Comparison of ENCODE assay signal across 9 mouse cellular contexts in genomic region chr3:107754632-107755031, GRCm38 (mm10). TPM values are rescaled to one million over a fixed set of nuclear protein-coding genes. Genes with fewer than 3 reads are reported as not detected.
A peak's percentile ranks its signal among the peaks of the same experiment; 100 is the strongest.
DNase-seq lines count a peak whose midpoint lies in the region; ATAC-seq lines count a peak whose summit lies in the region.
"Had no signal": no experiment of that assay in that cellular context is flagged by ENCODE, and none has a peak within 500 bp of the region (broad histone marks: within the 10 kb centered on the region; RNA-seq: fewer than 3 reads in every experiment).

No protein-coding gene starts in this region.

- no peaks in the 10 kb centered on the region for H3K9me3 ChIP-seq in hindbrain, embryonic 14.5 days (ENCODE audit: control insufficient read depth, low read length)
- no peaks in the 10 kb centered on the region for H3K9me3 ChIP-seq in hindbrain, embryonic 13.5 days
- H3K9me3 ChIP-seq: lung, embryonic 15.5 days had no signal

- H3K36me3 ChIP-seq in hindbrain, embryonic 14.5 days (replicated peaks; ENCODE audit: control insufficient read depth, insufficient read depth) = no peaks in the 10 kb centered on the region; the same call in 1 of the 2 replicates
- H3K36me3 ChIP-seq in hindbrain, embryonic 13.5 days = no peaks in the 10 kb centered on the region; the same call in none of the 2 replicates

- peaks cover 18% of the 10 kb centered on the region for H3K4me1 ChIP-seq in hindbrain, embryonic 14.5 days (replicated peaks; ENCODE audit: control insufficient read depth, insufficient read depth, low read length)
- H3K4me1 ChIP-seq in hindbrain, embryonic 13.5 days (replicated peaks) = peaks cover 31% of the 10 kb centered on the region

- no peak overlapping the region for H3K4me3 ChIP-seq in hindbrain, embryonic 14.5 days (replicated peaks; ENCODE audit: low read length)
- no peak overlapping the region for H3K4me3 ChIP-seq in hindbrain, embryonic 13.5 days
- H3K4me3 ChIP-seq: lung, embryonic 15.5 days had no signal

- 45% methylated on average over 3 of the region's 3 CpGs for WGBS in hindbrain, embryonic 14.5 days
- WGBS in hindbrain, embryonic 13.5 days = 52% methylated on average over 3 of the region's 3 CpGs

- DNase-seq in hindbrain, embryonic 14.5 days (ENCODE audit: low spot score) = peak; percentile 48
- DNase-seq in B cell, adult 2 months = peak; percentile 74 to 76
- DNase-seq in MEL-GATA-1-ER (ENCODE audit: extremely low read depth, low read depth) = peak; percentile 59
- DNase-seq in embryo, embryonic 10.5 days (ENCODE audit: low spot score) = peak; percentile 81
- DNase-seq in kidney, postnatal 36 days = peak; percentile 63 to 73
- DNase-seq in retina, embryonic 14.5 days (ENCODE audit: low spot score) = peak; percentile 77
- DNase-seq in urinary bladder, adult 2 months (ENCODE audit: low spot score) = no peak

- H3K27me3 ChIP-seq in hindbrain, embryonic 14.5 days (ENCODE audit: control insufficient read depth, insufficient read depth, low read length) = no peaks in the 10 kb centered on the region
- 0 out of 2 replicates have a peak, but pooled peaks cover 3% of the 10 kb centered on the region for H3K27me3 ChIP-seq in hindbrain, embryonic 13.5 days
- H3K27me3 ChIP-seq: lung, embryonic 15.5 days had no signal

- no peak for ATAC-seq in hindbrain, embryonic 14.5 days (ENCODE audit: low FRiP score)
- no peak for ATAC-seq in hindbrain, embryonic 13.5 days (ENCODE audit: low FRiP score)

- H3K9ac ChIP-seq in hindbrain, embryonic 14.5 days = no peak overlapping the region
- no peak overlapping the region for H3K9ac ChIP-seq in hindbrain, embryonic 13.5 days
- H3K9ac ChIP-seq: lung, embryonic 15.5 days had no signal

- no peak overlapping the region for H3K4me2 ChIP-seq in hindbrain, embryonic 14.5 days (replicated peaks)
- H3K4me2 ChIP-seq in hindbrain, embryonic 13.5 days = no peak overlapping the region
- H3K4me2 ChIP-seq: lung, embryonic 15.5 days had no signal

- H3K27ac ChIP-seq in hindbrain, embryonic 14.5 days = no peak overlapping the region
- H3K27ac ChIP-seq in hindbrain, embryonic 13.5 days = no peak overlapping the region
- H3K27ac ChIP-seq: lung, embryonic 15.5 days had no signal

RNA-seq across cellular contexts. Expression of gene Csf1, which starts 5.6 kb away (rescaled TPM):
- polyA plus RNA-seq in hindbrain, embryonic 14.5 days (2014; fragmentation: Nextera tagmentation; extraction: Ambion mirVana) = 7.8 and 7.9 TPM in 2 replicates
- 6.3 and 6.5 TPM in 2 replicates for polyA plus RNA-seq in hindbrain, embryonic 13.5 days (2015; fragmentation: Nextera tagmentation; extraction: Ambion mirVana)
- polyA plus RNA-seq in urinary bladder, adult 2 months (2012; rRNA removed) = 33.2 and 34.9 TPM in 2 replicates

RNA-seq across cellular contexts. Expression of gene Ahcyl1, which starts 58.3 kb away (rescaled TPM):
- 131 and 141 TPM in 2 replicates for polyA plus RNA-seq in hindbrain, embryonic 14.5 days (2014; fragmentation: Nextera tagmentation; extraction: Ambion mirVana)
- 106 and 108 TPM in 2 replicates for polyA plus RNA-seq in hindbrain, embryonic 13.5 days (2015; fragmentation: Nextera tagmentation; extraction: Ambion mirVana)
- polyA plus RNA-seq in urinary bladder, adult 2 months (2012; rRNA removed) = 101 and 110 TPM in 2 replicates
